Mouse (Mus musculus): ENCODE data around the gene Tiam2.

GRCm38 (mm10) chr17:3280321-3280720 is 46.1 kb upstream of the Tiam2 start:
- TF ChIP-seq CTCF (IDR thresholded peaks at IDR 0.05; ENCODE audit: low read depth) (no peak), EP300 (IDR thresholded peaks at IDR 0.05; ENCODE audit: low read depth) (no peak)

All from liver, postnatal 0 days (tissue).